Mouse (Mus musculus): ENCODE data around the gene Hmgb1.

The Hmgb1 gene

DNA sequence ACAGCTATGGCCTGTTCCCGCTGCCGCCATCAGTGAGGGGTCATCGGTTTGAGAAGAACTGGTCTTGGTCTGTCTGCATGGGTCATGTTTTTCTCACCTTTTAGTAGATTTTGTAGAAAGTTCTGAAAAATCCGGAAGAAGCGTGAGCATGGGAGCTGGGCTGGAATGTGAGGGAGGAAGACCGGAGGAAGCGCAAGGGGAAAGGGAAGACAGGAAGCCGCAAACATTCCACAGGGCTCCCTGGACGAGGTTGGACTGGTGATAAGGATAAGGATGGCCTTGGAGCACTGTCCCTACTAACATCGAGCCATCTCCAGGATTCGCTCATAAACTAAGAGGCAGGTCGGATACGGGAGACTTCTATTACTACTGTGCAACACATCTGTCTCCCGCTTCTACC is 185.8 kb downstream of the Hmgb1 start:
- no peak for DNase-seq (ENCODE audit: low spot score in 2 of 2)

DNA sequence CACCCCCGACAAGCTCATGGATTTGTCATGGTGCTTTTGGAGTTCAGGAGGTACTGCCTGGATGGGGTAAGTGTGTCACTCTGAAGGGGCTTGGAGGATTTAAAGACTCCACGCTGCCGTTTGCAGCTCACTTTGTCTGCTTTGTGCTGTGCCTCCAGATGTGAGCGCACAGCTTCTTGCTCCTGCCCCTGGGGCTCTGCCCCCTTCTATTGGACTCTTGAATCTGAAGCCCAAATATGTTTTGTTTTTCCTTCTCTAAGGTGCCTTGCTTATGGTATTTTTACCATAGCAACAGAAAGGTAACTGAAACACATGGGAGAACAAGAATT is 187.6 kb downstream of the Hmgb1 start:
- no peak for DNase-seq (ENCODE audit: low spot score in 2 of 2)
